Mouse (Mus musculus): ENCODE measurements around the gene Necab3.

DNA sequence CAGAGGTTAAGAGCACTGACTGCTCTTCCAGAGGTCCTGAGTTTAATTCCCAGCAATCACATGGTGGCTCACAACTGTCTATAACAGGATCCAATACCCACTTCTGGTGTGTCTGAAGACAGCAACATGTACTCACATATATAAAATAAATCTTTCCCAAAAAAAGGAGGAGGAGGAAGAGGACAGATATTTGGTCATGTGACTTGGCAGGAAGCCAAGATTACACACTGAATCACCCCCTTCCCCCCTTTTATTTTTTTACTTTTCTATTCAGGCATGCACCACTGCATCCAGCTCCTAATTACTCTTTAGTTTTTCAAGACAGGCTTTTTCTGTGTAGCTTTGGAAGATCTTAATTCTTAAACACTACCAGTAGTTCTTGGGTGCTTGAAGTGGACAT, 37.2 kb downstream of the Necab3 start:
- TF ChIP-seq GATA1 (IDR thresholded peaks at IDR 0.05; ENCODE audit: borderline replicate concordance, low read length) (no peak), FLI1 (IDR thresholded peaks at IDR 0.05; ENCODE audit: low read length) (no peak)
